Mouse (Mus musculus): ENCODE measurements around the gene Arntl. TPM values are rescaled to one million over a fixed set of nuclear protein-coding genes. Genes with fewer than 3 reads are reported as not detected.
"Not testable (repeated sequence)": the region's sequence is repeated elsewhere in the genome, so short reads cannot be mapped to it uniquely, and the experiment has no call there.

The Arntl gene
- polyA plus RNA-seq, 1 experiment from 2014 or later: 7.7 TPM

GRCm38 (mm10) chr7:113251554-113251953, 44.3 kb downstream of the Arntl start:
- Histone ChIP-seq H3K4me1 (replicated peaks; ENCODE audit: control insufficient read depth, insufficient read depth, low read length) (0 out of 2 replicates have a peak, but pooled peaks cover 2% of the 10 kb centered on the region), H3K36me3 (ENCODE audit: control insufficient read depth, insufficient read depth, low read length) (no peaks in the 10 kb centered on the region), H3K27me3 (ENCODE audit: control insufficient read depth, insufficient read depth, low read length) (no peaks in the 10 kb centered on the region), H3K27ac (ENCODE audit: low read depth, low read length) (no peak overlapping the region), H3K4me2 (replicated peaks; ENCODE audit: low read depth, low read length) (no peak overlapping the region), H3K9me3 (ENCODE audit: control insufficient read depth, low read length) (no peaks in the 10 kb centered on the region), H3K9ac (ENCODE audit: low read depth, low read length) (no peak overlapping the region), H3K4me3 (ENCODE audit: low read depth, low read length) (no peak overlapping the region)
- 87% methylated on average over 6 of the region's 6 CpGs for WGBS
- DNase-seq (ENCODE audit: low spot score) (no peak), ATAC-seq (ENCODE audit: low FRiP score) (no peak)

GRCm38 (mm10) chr7:113253777-113254405, 46.6 kb downstream of the Arntl start:
- Histone ChIP-seq H3K27ac (ENCODE audit: low read depth, low read length) (no peak overlapping the region), H3K27me3 (ENCODE audit: control insufficient read depth, insufficient read depth, low read length) (no peaks in the 10 kb centered on the region), H3K36me3 (ENCODE audit: control insufficient read depth, insufficient read depth, low read length) (no peaks in the 10 kb centered on the region), H3K4me3 (ENCODE audit: low read depth, low read length) (no peak overlapping the region), H3K4me1 (replicated peaks; ENCODE audit: control insufficient read depth, insufficient read depth, low read length) (0 out of 2 replicates have a peak, but pooled peaks cover 2% of the 10 kb centered on the region), H3K9ac (ENCODE audit: low read depth, low read length) (no peak overlapping the region), H3K4me2 (replicated peaks; ENCODE audit: low read depth, low read length) (no peak overlapping the region), H3K9me3 (ENCODE audit: control insufficient read depth, low read length) (no peaks in the 10 kb centered on the region)
- no peak for ATAC-seq (ENCODE audit: low FRiP score)
- whole genome bisulfite sequencing: 90% methylated on average over 7 of the region's 7 CpGs
- DNase-seq (ENCODE audit: low spot score): no peak

GRCm38 (mm10) chr7:113256046-113256445, 48.8 kb downstream of the Arntl start:
- Histone ChIP-seq H3K4me2 (replicated peaks; ENCODE audit: low read depth, low read length) (no peak overlapping the region), H3K9ac (ENCODE audit: low read depth, low read length) (no peak overlapping the region), H3K27ac (ENCODE audit: low read depth, low read length) (no peak overlapping the region), H3K36me3 (ENCODE audit: control insufficient read depth, insufficient read depth, low read length) (no peaks in the 10 kb centered on the region), H3K4me1 (replicated peaks; ENCODE audit: control insufficient read depth, insufficient read depth, low read length) (0 out of 2 replicates have a peak, but pooled peaks cover 3% of the 10 kb centered on the region), H3K4me3 (ENCODE audit: low read depth, low read length) (no peak overlapping the region), H3K27me3 (ENCODE audit: control insufficient read depth, insufficient read depth, low read length) (no peaks in the 10 kb centered on the region), H3K9me3 (ENCODE audit: control insufficient read depth, low read length) (no peaks in the 10 kb centered on the region)
- ATAC-seq (ENCODE audit: low FRiP score) (no peak), DNase-seq (ENCODE audit: low spot score) (peak; percentile 71)
- 54% methylated on average over 4 of the region's 4 CpGs for WGBS

GRCm38 (mm10) chr7:113258430-113258829, 51.2 kb downstream of the Arntl start:
- H3K4me1 ChIP-seq (replicated peaks; ENCODE audit: control insufficient read depth, insufficient read depth, low read length): 0 out of 2 replicates have a peak, but pooled peaks cover 3% of the 10 kb centered on the region
- no peak for ATAC-seq (ENCODE audit: low FRiP score)
- no peaks in the 10 kb centered on the region for H3K9me3 ChIP-seq (ENCODE audit: control insufficient read depth, low read length)
- WGBS: 68% methylated on average over 4 of the region's 4 CpGs
- no peak overlapping the region for H3K4me2 ChIP-seq (replicated peaks; ENCODE audit: low read depth, low read length)
- no peak overlapping the region for H3K9ac ChIP-seq (ENCODE audit: low read depth, low read length)
- H3K4me3 ChIP-seq (ENCODE audit: low read depth, low read length): no peak overlapping the region
- no peaks in the 10 kb centered on the region for H3K36me3 ChIP-seq (ENCODE audit: control insufficient read depth, insufficient read depth, low read length)
- H3K27ac ChIP-seq (ENCODE audit: low read depth, low read length): no peak overlapping the region
- no peaks in the 10 kb centered on the region for H3K27me3 ChIP-seq (ENCODE audit: control insufficient read depth, insufficient read depth, low read length)
- DNase-seq (ENCODE audit: low spot score): peak; percentile 39

GRCm38 (mm10) chr7:113260321-113261167, 53.3 kb downstream of the Arntl start:
- Histone ChIP-seq H3K27ac (ENCODE audit: low read depth, low read length) (no peak overlapping the region), H3K27me3 (ENCODE audit: control insufficient read depth, insufficient read depth, low read length) (no peaks in the 10 kb centered on the region), H3K4me3 (ENCODE audit: low read depth, low read length) (no peak overlapping the region), H3K36me3 (ENCODE audit: control insufficient read depth, insufficient read depth, low read length) (no peaks in the 10 kb centered on the region), H3K4me1 (replicated peaks; ENCODE audit: control insufficient read depth, insufficient read depth, low read length) (0 out of 2 replicates have a peak, but pooled peaks cover 3% of the 10 kb centered on the region), H3K9ac (ENCODE audit: low read depth, low read length) (no peak overlapping the region), H3K4me2 (replicated peaks; ENCODE audit: low read depth, low read length) (no peak overlapping the region), H3K9me3 (ENCODE audit: control insufficient read depth, low read length) (no peaks in the 10 kb centered on the region)
- ATAC-seq (ENCODE audit: low FRiP score) (no peak), DNase-seq (ENCODE audit: low spot score) (peak; percentile 11)
- WGBS: 70% methylated on average over 21 of the region's 21 CpGs

GRCm38 (mm10) chr7:113261690-113262089, 54.4 kb downstream of the Arntl start:
- ATAC-seq (ENCODE audit: low FRiP score) (no peak), DNase-seq (ENCODE audit: low spot score) (no peak)
- Histone ChIP-seq H3K4me3 (ENCODE audit: low read depth, low read length) (no peak overlapping the region), H3K9me3 (ENCODE audit: control insufficient read depth, low read length) (no peaks in the 10 kb centered on the region), H3K9ac (ENCODE audit: low read depth, low read length) (no peak overlapping the region), H3K4me2 (replicated peaks; ENCODE audit: low read depth, low read length) (no peak overlapping the region), H3K4me1 (replicated peaks; ENCODE audit: control insufficient read depth, insufficient read depth, low read length) (0 out of 2 replicates have a peak, but pooled peaks cover 3% of the 10 kb centered on the region), H3K36me3 (ENCODE audit: control insufficient read depth, insufficient read depth, low read length) (no peaks in the 10 kb centered on the region), H3K27ac (ENCODE audit: low read depth, low read length) (no peak overlapping the region), H3K27me3 (ENCODE audit: control insufficient read depth, insufficient read depth, low read length) (no peaks in the 10 kb centered on the region)
- WGBS: 88% methylated on average over 3 of the region's 3 CpGs

GRCm38 (mm10) chr7:113262510-113263467, 55.5 kb downstream of the Arntl start:
- not testable (repeated sequence) for H3K4me2 ChIP-seq (replicated peaks; ENCODE audit: low read depth, low read length); H3K27ac ChIP-seq (ENCODE audit: low read depth, low read length); H3K36me3 ChIP-seq (ENCODE audit: control insufficient read depth, insufficient read depth, low read length); H3K9ac ChIP-seq (ENCODE audit: low read depth, low read length); ATAC-seq (ENCODE audit: low FRiP score); DNase-seq (ENCODE audit: low spot score); H3K4me1 ChIP-seq (replicated peaks; ENCODE audit: control insufficient read depth, insufficient read depth, low read length); H3K27me3 ChIP-seq (ENCODE audit: control insufficient read depth, insufficient read depth, low read length); H3K4me3 ChIP-seq (ENCODE audit: low read depth, low read length); H3K9me3 ChIP-seq (ENCODE audit: control insufficient read depth, low read length)
- 43% methylated on average over 14 of the region's 14 CpGs for WGBS

GRCm38 (mm10) chr7:113263990-113264389, 56.7 kb downstream of the Arntl start:
- H3K4me3 ChIP-seq (ENCODE audit: low read depth, low read length): no peak overlapping the region
- H3K36me3 ChIP-seq (ENCODE audit: control insufficient read depth, insufficient read depth, low read length): no peaks in the 10 kb centered on the region
- DNase-seq (ENCODE audit: low spot score) (no peak), ATAC-seq (ENCODE audit: low FRiP score) (no peak)
- 83% methylated on average over 1 of the region's 1 CpGs for WGBS
- no peak overlapping the region for H3K4me2 ChIP-seq (replicated peaks; ENCODE audit: low read depth, low read length)
- no peaks in the 10 kb centered on the region for H3K9me3 ChIP-seq (ENCODE audit: control insufficient read depth, low read length)
- no peaks in the 10 kb centered on the region for H3K27me3 ChIP-seq (ENCODE audit: control insufficient read depth, insufficient read depth, low read length)
- no peak overlapping the region for H3K27ac ChIP-seq (ENCODE audit: low read depth, low read length)
- 0 out of 2 replicates have a peak, but pooled peaks cover 3% of the 10 kb centered on the region for H3K4me1 ChIP-seq (replicated peaks; ENCODE audit: control insufficient read depth, insufficient read depth, low read length)
- no peak overlapping the region for H3K9ac ChIP-seq (ENCODE audit: low read depth, low read length)
